Mouse (Mus musculus): Measurements from ENCODE around the gene Afap1.

DNA sequence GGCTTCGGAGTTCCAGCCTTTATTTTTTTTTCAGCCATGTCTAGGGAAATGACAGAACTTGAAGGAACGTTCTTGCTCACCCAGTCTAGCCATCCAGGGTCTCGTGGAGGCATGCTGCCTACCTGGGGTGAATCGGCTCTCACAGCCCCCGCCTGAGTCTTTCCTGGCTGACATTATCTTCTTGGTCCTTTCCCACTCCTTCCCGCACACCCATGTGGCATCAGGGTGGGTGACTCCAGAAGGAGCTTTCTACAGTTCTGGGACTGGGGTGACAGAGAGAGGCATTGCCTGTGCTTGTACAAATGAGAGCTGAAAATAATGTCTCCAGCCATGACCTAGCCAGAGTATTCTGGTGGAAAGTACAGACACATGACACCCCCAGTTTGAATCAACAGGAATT lies 28.0 kb downstream of the Afap1 start:
- no peak for TF ChIP-seq POLR2A (IDR thresholded peaks at IDR 0.05; ENCODE audit: extremely low read depth, insufficient read depth, low read length)
- no peak for TF ChIP-seq CTCF (IDR thresholded peaks at IDR 0.05; ENCODE audit: low read depth, low read length)
